Mouse (Mus musculus) monocyte, adult 5-6 weeks (primary cell): ENCODE results near the gene Crip2. TPM values are rescaled to one million over a fixed set of nuclear protein-coding genes. Genes with fewer than 3 reads are reported as not detected.

Experiments
- ATAC-seq: fragments of 153-309, 156-312 bp; replicated peaks from 2 replicates; pipeline ENCODE4 v1.8.0; 2017; ENCODE audit warnings: mild to moderate bottlenecking; ENCODE audit not compliant: low TSS enrichment, insufficient number of reproducible peaks, severe bottlenecking, poor library complexity, low FRiP score
- total RNA-seq: library from RNA; stranded (forward); fragments of 200-1000, 200-491, 200-594 nt; gene quantifications from 3 replicates; pipeline ENCODE4 v1.2.3, GENCODE M21; 2017

Crip2 gene
- total RNA-seq, 1 experiment from 2014 or later = 0.57 TPM

GRCm38 (mm10) chr12:113143164-113143563 lies 3.1 kb downstream of the Crip2 start:
- ATAC-seq = no peak

GRCm38 (mm10) chr12:113144001-113144756 lies 4.1 kb downstream of the Crip2 start:
- 0 out of 2 replicates have a peak, but pooled peaks have one; percentile 16 for ATAC-seq

GRCm38 (mm10) chr12:113144886-113145285 lies 4.8 kb downstream of the Crip2 start:
- no peak for ATAC-seq

GRCm38 (mm10) chr12:113145591-113145990 lies 5.6 kb downstream of the Crip2 start:
- no peak for ATAC-seq

- peak; percentile 37 for ATAC-seq
Observed at GRCm38 (mm10) chr12:113146112-113147057, 6.3 kb downstream of the Crip2 start, which contains the start of gene Crip1. Gene Crip1 (plus strand): TSS chr12:113146316.

- ATAC-seq = no peak
Observed at GRCm38 (mm10) chr12:113147481-113147880, 7.4 kb downstream of the Crip2 start.

- ATAC-seq = no peak
Observed at GRCm38 (mm10) chr12:113148381-113149035, 8.5 kb downstream of the Crip2 start.

GRCm38 (mm10) chr12:113149341-113149740 lies 9.3 kb downstream of the Crip2 start:
- ATAC-seq = no peak

- no peak for ATAC-seq
Observed at GRCm38 (mm10) chr12:113149896-113150295, 9.9 kb downstream of the Crip2 start.

- no peak for ATAC-seq
Observed at GRCm38 (mm10) chr12:113150591-113150990, 10.6 kb downstream of the Crip2 start.

- ATAC-seq = no peak
Observed at GRCm38 (mm10) chr12:113151046-113151445, 11.0 kb downstream of the Crip2 start.

GRCm38 (mm10) chr12:113151661-113152271 lies 11.7 kb downstream of the Crip2 start:
- ATAC-seq = no peak

GRCm38 (mm10) chr12:113152272-113152661 lies 12.2 kb downstream of the Crip2 start:
- no peak for ATAC-seq

GRCm38 (mm10) chr12:113152991-113153525 lies 13.0 kb downstream of the Crip2 start:
- ATAC-seq = no peak

GRCm38 (mm10) chr12:113153971-113154370 lies 13.9 kb downstream of the Crip2 start:
- ATAC-seq = no peak

- no peak for ATAC-seq
Observed at GRCm38 (mm10) chr12:113154747-113155075, 14.7 kb downstream of the Crip2 start.

GRCm38 (mm10) chr12:113155076-113155771 lies 15.2 kb downstream of the Crip2 start:
- ATAC-seq = 0 out of 2 replicates have a peak, but pooled peaks have one; percentile 2
